Mouse (Mus musculus) C2C12 (cell line): ENCODE measurements at regions not wholly inside any gene's neighbourhood (a gene's known extent, or its start where the extent isn't known, plus 50 kb on each side); places are given as distances from the start of the nearest gene placed in this dataset.
"Not testable (repeated sequence)": the region's sequence is repeated elsewhere in the genome, so short reads cannot be mapped to it uniquely, and the experiment has no call there.

Source experiments
- CEBPB ChIP-seq: IDR thresholded peaks from one replicate; pipeline ENCODE4 v1.6.1; 2011; ENCODE audit warnings: low read depth, mild to moderate bottlenecking, control low read depth, moderate library complexity
- CTCF ChIP-seq: IDR thresholded peaks from one replicate; pipeline ENCODE4 v1.5.1; 2011; ENCODE audit not compliant: control insufficient read depth, insufficient read depth, insufficient read length
- FOSL1 ChIP-seq: IDR thresholded peaks from one replicate; pipeline ENCODE4 v1.8.0; 2011; ENCODE audit warnings: mild to moderate bottlenecking, low read length; ENCODE audit not compliant: poor library complexity, insufficient read depth, severe bottlenecking
- MAX ChIP-seq: IDR thresholded peaks from one replicate; pipeline ENCODE4 v1.6.1; 2011; ENCODE audit warnings: mild to moderate bottlenecking, control low read depth
- MYOD1 ChIP-seq: IDR thresholded peaks from one replicate; pipeline ENCODE4 v1.6.1; 2011; ENCODE audit warnings: low read depth; ENCODE audit not compliant: control insufficient read depth, insufficient read length
- MYOG ChIP-seq: IDR thresholded peaks from one replicate; pipeline ENCODE4 v1.6.1; 2011; ENCODE audit not compliant: control insufficient read depth, insufficient read length; ENCODE audit errors: extremely low read depth
- USF1 ChIP-seq: IDR thresholded peaks from one replicate; pipeline ENCODE4 v1.6.1; 2011; ENCODE audit warnings: low read depth, mild to moderate bottlenecking, control low read depth, moderate library complexity

- TF ChIP-seq CTCF, MYOG, FOSL1, MAX, USF1, CEBPB, MYOD1: not testable (repeated sequence)
These were observed 69.4 kb downstream of the Pdia4 start for GRCm38 (mm10) chr6:47743856-47744255.
